Comparison of ENCODE assay signal across 8 mouse cellular contexts in the genomic region with DNA sequence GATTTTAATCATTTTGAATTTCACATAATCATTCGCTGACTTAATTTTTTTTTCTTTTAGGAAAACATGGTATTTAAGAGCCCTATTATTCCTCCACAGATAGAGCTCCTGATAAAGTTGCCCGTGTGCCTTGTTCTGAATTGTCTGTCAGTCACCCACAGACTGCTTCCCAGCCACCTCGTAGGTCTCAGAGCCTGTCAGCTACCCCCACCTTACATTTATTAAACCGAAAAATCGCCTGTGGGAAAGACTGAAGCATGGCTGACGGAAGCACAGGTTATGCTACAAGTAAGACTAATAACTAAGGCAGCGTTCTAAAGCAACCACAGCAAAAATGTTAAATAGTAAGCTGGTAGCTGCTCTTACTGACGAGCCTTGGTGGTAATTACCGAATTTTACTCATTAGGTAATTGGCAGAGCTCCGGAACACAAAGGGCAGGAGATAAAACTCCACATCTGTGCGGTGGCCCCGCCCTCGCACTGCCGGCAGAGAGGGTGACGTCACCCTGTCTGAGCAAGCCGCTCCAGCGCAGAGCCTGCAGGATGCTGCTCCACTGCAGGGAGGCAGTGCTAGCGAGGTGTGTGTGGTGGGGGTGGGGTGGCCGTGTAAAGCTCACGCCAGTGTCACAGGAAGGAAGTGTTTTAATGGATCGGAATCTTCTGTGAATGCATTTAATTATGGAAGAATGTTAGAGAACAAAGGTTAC.
DNase-seq lines count a peak whose midpoint lies in the region; ATAC-seq lines count a peak whose summit lies in the region.

No protein-coding gene starts in this region.

- intact Hi-C loops in left cerebral cortex, postnatal 25 days (cut with DNase I) = loop anchor here (1.0 kb wide), 1 partner anchor 24 kb away; no protein-coding TSS in a partner anchor

- DNase-seq in layer of hippocampus, adult 11-12 months (ENCODE audit: low spot score) = peak; percentile 60
- no peak for DNase-seq in layer of hippocampus, adult 9-10 months (ENCODE audit: low spot score)
- peak; percentile 88 for DNase-seq in embryo, embryonic 10 days (ENCODE audit: low spot score)
- DNase-seq in gastrocnemius, postnatal 10 days = peak; percentile 63
- DNase-seq in induced T-regulatory cell, adult 2 months (ENCODE audit: low read depth) = peak; percentile 92
- DNase-seq in left cerebral cortex, postnatal 25 days (ENCODE audit: low spot score in 2 of 2) = peak; percentile 80 to 85
- DNase-seq in skeletal muscle tissue, adult 2 months (ENCODE audit: low read depth, low spot score) = peak; percentile 51

- ATAC-seq in megakaryocyte-erythroid progenitor cell, adult 5-6 weeks (replicated peaks; ENCODE audit: low FRiP score, low TSS enrichment, poor library complexity, severe bottlenecking) = peak; percentile 97
